Mouse (Mus musculus): Measurements from ENCODE around the gene Psen1.
A peak's percentile ranks its signal among the peaks of the same experiment; 100 is the strongest.

Gene Psen1

DNA sequence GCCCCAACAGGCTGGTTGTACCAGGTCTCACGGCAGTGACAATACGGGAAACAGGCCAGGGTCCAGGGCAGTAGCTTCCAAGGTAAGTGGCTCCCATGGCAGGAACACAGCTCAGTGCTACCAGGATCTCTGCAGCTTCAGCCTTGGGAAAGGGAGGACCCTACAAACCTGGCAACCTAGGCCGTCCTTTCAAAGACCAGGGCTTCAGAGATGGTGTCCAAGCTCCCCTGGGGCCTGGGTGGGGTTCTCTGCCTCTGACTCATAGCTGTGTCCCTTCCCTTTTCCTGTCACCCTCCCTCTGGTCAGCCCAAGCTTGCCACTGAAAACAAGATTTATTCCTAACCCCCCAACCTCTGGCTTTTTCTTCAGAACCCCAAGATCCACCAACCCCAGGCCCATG is 92.2 kb downstream of the Psen1 start:
- DNase-seq (ENCODE audit: low spot score) = no peak

DNA sequence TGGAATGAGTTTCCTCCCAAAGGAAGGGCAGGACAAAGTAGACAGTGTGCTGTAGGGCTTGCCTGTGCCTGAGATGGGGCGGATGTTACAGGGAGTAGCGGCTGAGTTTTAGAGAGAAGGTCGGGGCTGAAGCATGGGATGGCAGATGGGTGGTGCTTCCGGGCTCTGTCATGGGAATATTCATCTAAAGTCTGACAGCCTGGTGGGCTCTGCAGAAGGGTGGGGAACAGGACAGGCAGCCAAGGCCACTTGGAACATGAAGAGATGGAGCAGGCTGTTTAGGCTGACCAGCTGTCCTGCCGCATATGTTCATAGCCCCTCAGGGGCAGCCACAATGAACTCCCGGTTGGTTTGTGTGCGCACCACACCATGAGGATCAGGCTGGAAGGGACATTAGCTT is 93.3 kb downstream of the Psen1 start:
- DNase-seq (ENCODE audit: low spot score) = no peak

- peak; percentile 3 for DNase-seq (ENCODE audit: low spot score)
These were observed 93.8 kb downstream of the Psen1 start for GRCm38 (mm10) chr12:83781640-83782278.

DNA sequence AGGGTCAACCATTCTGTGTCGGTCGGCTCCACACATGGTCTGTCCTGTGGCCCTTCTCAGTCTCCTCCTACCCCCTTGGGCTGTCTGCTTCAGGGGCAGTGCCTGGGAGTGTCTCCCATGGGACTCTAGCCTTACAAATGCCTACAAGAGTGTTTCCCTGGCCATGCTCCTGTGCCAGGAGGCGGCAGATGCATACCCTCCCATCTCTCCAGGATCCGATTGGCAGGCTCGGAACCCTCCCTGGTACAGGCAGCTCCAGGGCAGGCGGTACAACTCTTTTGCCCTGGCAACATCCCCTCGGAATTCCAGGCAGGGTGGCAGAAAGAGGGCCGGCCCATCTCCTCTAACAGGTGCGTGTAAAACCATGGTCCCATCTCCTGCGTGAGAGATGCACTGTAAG is 94.7 kb downstream of the Psen1 start:
- DNase-seq (ENCODE audit: low spot score) = peak; percentile 3

Data from ovary, postnatal 36 days (tissue).